Mouse (Mus musculus) T-helper 2 cell (primary cell): Measurements from ENCODE around the gene Mecom.

Experiments used
- in situ Hi-C: fragments of 300-600 bp; cut with MboI, MseI; formaldehyde crosslinking; loops from one replicate; pipeline ENCODE4 v1.15.1; 2025; ENCODE audit warnings: high pct_unique_total_duplicates

The Mecom gene

DNA sequence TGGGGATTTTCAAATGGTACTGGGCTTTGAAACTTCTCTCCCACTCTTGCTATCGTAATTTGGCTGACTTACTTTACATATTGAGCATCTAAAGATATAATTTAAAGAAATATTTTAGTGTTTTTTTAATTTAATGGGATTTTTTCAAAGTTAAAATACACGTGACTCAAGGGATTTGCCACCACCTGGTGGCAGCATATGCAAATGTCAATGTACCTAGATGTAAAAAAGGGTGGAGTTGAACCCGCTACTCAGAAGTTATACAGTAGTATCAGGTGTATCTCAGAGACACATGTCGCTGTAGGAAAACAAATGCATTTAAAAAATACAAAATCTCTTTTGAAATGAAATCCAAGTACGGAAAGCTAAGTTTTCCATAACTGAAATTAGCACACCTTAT lies 387.5 kb downstream of the Mecom start:
- in situ Hi-C loops: no loop called here

DNA sequence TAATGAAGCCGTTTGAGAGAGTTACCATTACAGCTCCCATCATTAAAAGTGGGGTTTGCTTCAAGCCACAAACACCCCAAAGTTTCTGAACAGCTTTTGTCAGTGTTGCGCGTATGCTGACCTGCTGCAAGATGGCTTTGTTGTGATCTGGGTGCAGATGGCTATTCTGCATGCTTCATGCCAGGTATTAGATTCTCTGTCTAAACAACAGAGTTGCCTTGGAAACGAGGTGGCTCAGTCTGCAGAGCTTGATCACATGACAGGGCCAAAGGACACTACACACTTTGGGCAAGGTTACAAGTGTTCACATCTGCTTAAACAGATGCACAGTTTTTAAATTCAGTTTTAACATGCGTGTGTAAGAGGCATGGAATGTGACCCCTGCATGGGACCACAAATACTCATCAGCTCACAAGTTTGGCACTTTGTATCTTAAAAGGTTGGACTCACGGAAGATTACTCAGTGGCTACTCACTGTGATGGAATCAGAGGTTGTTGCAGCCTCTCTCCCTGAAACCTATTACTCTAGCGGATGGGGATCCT lies 390.6 kb downstream of the Mecom start:
- in situ Hi-C loops: no loop called here

DNA sequence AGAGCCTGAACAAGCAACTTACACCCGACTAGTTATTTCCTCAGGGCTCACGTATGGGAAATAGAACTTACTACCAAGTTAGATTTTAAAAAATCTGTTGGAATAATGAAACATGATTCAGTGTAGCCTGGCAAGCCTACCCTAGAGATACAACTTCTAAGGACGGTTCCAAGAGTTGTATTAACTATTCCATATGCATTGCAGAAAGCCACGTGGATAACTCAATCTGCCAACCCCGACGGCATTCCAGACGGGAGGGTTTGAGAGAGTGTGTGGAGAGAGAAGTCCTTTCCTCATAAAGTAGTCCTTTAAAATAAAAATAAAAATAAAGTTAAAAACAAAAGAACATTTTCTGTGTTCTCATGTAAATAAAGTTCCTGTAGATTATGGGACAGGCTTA lies 393.4 kb downstream of the Mecom start:
- in situ Hi-C loops: no loop called here

DNA sequence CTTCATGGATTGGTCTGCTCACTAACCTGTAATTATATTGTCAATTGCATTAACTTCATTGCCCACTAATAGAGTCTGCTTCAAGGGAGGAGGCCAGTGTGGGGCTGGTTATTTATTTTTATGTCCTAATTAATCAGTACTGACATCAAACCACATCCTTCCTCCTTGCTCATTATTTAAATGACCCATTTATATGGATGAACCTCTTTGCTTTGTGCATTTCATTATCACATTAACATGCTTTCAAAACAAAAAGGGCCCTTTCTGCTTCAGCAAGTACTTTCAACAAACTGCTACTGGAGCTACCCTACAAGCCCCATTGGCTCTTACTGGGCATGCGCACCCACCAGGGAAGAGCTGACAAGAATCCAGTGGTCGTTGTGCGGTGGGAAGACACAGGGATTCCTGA lies 393.9 kb downstream of the Mecom start:
- in situ Hi-C loops: no loop called here

DNA sequence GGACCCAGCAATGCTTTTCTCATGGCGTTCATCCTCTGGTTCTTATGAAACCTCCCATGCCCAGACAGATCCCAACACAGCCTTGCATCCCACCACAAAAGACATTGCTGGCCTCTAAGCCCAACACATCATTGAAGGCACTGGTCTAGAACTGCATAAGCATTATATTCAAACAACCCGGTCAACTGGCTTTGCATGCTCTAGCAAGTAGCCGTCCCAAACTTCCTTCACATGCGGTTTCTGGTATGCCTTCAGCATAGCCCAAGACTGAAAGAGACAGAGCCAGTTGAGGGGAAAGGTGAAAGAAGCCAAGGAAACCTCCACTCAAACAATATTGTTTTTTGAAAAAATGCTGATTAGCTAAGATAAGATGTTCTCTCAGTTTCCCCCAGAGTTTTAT lies 397.7 kb downstream of the Mecom start:
- in situ Hi-C loops: no loop called here

DNA sequence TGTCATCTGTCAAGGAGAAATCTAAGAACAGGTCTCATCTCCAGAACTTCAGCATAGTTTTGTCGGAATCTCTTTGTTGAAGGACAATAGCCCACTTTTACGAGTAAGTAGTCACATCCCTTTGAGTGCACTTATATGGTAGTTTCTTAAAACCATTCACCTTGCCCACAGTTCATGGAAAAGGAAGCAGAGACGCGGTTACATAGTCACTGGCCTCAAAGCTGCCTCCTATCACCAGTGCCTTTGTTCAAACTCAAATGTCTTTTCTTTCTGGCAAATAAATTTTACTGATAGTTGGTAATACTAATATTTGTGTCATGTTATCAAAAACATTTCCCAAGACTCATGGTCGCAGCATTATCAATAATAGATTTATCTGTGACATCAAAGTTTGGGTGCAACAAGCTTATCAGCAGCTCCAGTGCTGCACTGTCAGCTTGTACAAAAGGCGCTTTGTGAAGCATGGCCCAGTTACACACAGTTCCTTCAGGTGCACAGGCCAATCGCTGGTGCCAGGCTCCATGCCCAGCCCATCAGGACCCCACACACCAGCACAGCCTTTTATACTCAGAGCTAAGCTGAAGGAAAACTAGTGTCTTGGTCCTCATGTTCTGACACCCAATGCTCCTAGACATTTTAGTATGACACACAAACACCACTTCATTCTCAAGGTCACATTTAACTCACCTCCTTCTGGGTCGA lies 399.3 kb downstream of the Mecom start:
- in situ Hi-C loops: loop anchor here (10.0 kb wide), 1 partner anchor 554 kb away; no protein-coding TSS in a partner anchor

DNA sequence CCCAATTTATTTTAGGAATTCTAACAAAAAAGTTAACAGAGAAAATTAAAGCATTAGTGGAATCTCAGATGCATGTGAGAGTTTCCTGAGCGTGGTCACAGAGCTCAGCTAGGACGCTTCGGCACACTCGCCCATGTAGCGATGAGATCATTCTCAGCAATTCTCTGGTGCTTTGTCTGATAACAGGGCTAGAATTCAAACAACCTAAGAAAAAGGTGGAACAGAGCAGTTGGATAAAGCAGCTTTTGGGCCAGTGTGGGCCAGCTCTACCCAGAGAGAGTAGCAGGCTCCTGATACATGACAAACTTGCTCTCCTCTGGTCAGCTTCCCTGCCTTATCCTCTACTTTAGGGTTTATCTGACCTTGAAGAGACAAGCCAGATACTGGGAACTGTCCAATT lies 402.8 kb downstream of the Mecom start:
- in situ Hi-C loops: loop anchor here (10.0 kb wide), 1 partner anchor 550 kb away; no protein-coding TSS in a partner anchor

DNA sequence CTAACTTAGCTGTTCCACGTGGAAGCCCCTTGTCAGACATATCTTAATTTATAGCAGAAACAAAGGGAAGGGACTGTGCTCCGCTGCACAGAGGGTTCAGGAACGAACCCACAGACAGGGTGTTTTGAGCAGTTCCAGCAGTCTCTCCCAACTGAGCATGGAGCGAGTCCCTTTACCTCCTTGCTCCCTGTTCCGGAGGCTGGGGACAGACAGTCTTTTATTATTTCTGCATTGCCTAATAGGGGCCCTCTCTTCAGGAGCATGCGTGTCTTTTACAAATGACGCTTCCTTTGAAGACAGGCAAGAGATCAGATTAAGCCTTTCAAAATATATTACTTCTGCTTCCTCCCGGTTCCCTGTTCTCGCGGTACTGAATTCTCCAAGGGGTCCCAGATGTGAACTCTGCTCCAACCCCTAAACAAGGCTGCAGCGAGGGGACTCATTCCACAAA lies 403.8 kb downstream of the Mecom start:
- in situ Hi-C loops: loop anchor here (10.0 kb wide), 1 partner anchor 549 kb away; no protein-coding TSS in a partner anchor

DNA sequence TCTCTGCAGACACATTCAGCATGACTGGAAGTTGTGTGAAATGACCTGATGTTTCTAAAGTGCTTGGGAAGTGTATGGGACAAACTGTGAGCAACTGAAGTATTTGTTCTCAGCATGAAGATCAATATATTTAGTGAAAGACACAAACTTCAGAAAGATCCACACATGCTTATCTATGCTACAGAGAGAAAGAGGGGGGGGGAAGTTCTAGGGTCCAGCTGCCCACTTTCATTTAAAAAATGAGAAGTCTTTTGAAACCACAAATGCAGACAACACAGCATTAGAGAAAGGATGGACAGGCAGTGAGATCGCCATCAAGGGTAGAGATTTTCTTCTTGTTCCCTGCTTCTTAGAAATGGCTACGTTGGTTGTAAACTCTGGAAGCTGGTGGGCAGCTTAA lies 404.4 kb downstream of the Mecom start:
- in situ Hi-C loops: loop anchor here (10.0 kb wide), 1 partner anchor 549 kb away; no protein-coding TSS in a partner anchor

DNA sequence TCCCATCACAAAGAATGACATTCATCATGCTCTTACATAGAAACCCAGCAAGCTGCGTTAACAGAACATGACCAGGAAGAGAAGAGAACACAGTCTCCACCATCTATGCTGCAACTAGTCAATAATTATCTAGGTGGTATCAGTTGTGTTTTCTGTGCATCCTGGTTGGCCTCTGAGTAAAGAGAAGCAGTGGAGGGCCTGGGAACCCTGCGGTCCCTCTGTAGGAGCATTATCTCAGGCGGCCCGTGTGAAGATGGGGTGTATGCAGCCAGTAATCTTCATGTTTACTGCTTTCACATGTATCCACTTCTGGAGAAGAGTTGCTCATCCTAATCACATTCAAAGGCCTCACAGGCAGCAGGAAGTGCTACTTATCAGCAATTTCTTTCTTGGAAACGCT lies 407.5 kb downstream of the Mecom start:
- in situ Hi-C loops: loop anchor here (10.0 kb wide), 1 partner anchor 546 kb away; no protein-coding TSS in a partner anchor

DNA sequence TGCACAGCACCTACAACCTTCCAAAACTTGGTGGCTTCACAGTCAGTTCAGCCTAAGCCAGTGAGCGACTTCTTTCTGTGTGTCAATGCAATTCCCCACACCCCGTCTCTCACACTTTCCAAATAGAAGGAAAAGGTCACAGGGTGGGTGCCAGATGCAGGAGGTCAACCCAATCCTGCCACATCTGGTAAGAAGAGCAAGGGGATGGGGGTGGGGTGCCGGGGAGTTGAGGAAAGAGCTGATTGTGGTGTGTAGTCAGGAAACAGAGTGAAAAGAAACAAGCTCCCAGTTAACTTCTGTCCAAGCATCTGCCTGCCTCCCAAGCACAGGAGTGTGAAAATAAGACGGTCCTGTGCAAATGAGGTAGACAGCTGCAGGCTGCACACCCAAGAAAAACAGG lies 408.1 kb downstream of the Mecom start:
- in situ Hi-C loops: loop anchor here (10.0 kb wide), 1 partner anchor 545 kb away; no protein-coding TSS in a partner anchor

DNA sequence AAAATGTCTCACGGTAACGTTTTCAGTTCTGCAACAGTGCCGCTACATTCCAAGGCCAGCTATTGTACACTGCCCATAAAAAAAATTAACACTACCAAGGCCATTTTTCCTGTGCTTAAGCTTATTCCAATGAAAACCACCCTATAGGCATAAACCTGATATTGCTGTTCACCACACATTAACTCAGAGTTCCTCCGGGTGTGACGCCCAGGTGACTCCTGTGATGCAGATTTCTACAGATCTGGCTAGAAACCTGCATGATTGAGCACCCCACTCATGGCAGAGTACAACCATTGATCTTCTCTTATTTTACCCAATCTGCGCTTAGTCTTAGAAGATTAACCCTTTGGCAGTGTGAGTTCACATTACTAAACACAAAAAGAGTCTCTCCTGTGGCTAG lies 409.2 kb downstream of the Mecom start:
- in situ Hi-C loops: no loop called here

DNA sequence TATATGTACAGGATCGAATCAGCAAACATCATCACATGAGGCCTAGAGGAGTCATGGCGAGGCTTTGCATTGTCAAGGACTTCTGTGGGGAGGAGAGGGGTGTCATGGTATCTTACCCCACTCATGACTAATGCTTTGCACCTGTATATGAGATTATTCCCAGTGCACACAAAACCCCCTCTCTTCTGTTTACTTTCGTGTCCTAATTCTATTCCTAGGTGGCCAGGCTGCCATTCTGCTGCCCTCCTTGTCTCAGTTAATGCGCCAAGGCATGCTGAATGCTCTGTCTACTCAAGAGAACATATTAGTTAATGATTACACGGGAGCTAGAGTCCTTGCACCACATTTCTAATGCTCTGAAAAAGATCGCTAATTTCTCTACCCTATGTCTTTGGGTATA lies 412.0 kb downstream of the Mecom start:
- in situ Hi-C loops: no loop called here

DNA sequence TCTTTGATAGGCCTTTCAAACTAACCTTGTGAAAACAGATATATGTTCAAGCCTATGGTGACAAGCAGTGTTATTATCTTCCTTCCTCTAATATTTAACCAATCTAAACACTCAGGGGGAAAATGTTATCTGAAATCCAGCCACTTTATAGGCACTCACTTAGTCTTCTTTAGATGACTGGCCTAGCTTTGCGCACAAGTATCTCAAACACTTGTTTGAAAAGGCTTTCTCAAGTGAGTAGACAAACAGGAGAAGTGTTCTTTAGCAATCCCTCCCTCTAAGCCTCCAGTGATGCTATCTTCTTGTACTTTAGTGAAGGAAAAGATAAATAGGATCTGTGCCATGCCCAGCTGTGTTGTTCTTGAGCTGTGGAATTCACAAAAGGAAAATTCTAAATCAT lies 412.7 kb downstream of the Mecom start:
- in situ Hi-C loops: no loop called here

DNA sequence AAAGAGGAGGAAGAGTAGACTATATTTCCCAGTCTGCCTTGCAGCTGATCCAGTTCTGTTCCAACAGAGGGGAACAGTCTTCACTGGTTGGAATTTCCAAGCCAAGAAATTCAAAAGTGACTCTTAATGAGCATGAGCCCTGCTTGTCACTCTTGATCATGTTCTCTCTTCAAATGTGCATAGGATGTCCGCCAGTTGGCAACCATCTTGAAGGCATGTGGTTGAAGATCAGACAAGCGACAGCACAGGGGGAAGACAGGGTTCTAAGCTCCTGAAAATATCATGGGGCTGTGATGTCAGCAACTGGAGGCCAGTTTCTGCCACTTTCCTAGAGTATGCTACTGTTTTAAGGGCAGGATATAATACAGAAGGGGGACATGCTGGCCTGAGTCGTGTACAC lies 414.8 kb downstream of the Mecom start:
- in situ Hi-C loops: no loop called here

DNA sequence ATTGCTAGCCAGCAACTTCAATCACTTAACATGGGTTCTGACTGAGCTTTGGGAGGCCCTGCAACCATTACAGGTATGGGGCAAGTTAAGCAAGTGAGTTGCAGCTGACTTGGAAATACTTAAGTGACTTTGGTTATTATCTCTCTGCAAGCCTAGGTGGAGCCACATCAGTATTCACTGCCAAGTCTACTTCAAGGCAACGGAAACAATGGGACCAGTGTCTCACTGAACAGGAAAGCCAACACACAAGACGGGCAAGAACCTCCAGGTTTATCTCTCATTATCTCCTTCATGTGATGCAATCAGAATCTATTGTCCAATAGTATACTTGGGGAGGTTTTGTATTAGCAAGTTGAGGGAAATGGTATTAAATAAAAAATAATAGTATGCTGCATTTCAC lies 415.4 kb downstream of the Mecom start:
- in situ Hi-C loops: no loop called here

DNA sequence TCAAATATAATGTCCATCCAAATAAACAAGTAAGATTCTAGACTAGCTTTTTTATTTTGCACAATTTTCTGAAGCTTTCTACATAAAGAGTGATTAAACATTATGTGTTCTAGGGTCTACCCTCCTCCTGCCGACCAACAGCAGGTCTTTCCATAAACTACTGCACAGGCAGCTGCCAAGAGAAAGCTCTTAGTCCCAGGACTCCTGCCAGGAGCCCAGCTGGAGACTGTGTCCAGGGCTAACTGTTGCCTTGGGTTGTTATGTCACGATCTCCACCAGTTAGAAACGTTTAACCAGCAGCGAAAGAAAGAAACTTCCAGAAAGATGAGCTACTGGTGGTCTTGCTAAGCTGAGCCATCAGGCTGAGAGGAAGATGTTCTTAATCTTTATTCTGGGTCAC lies 417.3 kb downstream of the Mecom start:
- in situ Hi-C loops: no loop called here

DNA sequence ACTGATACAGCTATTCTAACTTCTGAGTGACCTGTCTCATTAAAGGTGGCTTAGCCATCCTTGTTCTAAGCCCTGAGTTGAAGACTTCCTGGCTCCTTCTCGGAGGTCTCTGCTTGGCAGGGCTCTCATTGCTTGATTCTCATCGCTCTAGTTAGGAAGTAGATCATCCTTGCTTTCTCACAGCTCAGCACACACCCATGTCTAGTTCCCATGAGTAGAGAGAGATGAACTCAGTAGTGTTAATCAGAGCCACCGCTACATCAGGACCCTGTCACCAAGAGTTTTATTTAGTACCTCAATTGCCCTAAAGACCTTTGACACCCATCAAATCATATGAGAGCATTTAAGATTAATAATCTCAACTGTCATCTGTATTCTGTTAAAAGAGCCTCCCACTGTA lies 425.2 kb downstream of the Mecom start:
- in situ Hi-C loops: no loop called here

DNA sequence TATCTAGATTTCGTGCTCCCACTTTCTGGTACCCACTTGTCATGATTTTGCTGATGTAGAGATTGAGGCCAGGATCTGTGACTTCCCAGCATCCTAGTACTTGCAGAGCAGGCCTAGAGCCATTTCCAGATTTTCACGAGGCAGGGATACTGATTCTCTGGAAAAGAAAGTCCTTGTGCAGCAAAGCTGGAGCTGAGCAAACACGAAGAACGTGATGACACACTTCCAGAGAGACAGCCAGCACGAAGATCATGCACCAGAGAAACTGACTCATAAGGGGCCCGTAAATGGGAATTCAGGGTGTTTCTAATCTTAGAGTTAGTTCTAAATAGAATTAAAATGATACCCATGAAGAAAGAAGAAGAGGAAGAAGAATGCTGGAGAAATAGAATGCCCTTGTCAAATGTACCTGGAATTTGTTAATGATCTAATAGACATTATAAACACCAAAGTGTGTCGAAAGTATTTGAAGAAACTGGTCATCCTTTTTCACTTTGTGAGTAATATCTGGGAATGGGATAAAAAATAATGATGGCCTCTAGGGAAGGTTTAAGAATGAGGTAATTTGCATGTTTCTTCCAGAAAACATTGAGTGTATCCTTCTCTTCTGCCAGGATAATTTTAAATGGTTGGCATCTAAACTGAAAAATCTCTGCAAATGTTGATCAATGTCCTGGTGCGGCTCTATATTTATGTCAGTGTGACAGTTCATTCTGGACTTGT lies 426.9 kb downstream of the Mecom start:
- in situ Hi-C loops: no loop called here

DNA sequence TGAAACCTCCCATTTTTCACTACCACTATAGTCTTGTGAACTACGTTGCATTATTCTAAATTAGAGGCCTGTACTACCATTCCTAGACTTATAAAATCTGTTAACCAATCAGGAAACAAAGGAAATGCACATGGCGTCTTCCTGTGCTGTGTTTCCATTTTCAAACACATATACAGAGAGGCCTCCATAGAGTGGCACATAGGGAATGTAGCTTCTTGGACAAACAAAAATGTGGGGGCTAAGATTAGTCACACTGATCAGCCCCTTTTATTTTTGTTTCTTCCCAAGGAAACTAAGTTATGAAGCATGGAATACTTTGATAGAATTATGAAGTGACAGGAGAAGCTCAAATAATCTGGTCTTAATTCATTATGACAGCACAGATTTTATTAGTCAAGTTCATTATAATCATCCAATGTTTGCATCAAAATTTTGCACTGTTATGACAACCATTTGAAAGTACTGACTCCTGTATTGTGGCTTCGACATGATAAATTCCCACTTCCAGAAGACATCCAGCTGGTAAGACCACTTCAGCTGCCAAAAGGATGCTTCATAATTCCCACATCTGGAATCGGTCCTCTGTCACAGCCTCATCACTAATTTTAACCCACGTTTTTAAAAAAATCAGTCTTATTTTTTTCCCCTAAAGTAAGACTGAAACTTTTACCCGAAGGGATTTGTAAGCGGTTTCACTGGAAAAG lies 429.1 kb downstream of the Mecom start:
- in situ Hi-C loops: no loop called here

DNA sequence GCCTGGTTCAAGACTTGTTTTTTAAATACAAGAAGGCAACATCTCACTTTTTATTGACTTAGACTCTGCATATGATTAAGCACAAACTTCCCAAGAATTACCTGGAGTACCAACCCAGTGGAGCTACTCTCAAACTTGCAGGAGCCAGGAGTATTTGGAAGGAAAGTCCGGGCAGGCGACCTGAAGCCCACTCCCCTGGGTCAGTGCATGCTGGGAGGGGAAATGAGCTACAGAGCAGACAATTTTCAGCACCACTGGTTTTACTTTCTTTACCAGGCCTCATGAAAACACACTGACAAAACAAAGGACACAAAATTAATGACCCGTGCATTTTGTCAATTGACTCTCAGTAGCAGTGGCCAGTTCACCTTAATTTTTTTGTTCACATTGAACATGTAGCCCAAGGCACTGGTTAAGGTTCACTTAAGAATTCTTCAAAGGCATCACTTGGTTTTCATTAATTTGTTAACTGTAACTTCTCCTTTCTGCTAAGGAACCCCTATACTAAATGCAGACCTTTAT lies 434.5 kb downstream of the Mecom start:
- in situ Hi-C loops: no loop called here
